Mouse (Mus musculus) heart, postnatal 25 days (tissue): ENCODE results near the gene 1700001O22Rik. TPM values are rescaled to one million over a fixed set of nuclear protein-coding genes. Genes with fewer than 3 reads are reported as not detected.
A peak's percentile ranks its signal among the peaks of the same experiment; 100 is the strongest.

ENCODE experiments used
- DNase-seq: peaks from one replicate; pipeline ENCODE4 v3.0.0; 2022; ENCODE audit warnings: low spot score
- intact Hi-C: fragments of 180-260 bp; cut with DNase I; formaldehyde crosslinking; loops from one replicate; pipeline ENCODE4 v1.15.1; 2025
- total RNA-seq, 2 experiments: library from RNA; stranded (reverse); gene quantifications; 2 replicates each; pipeline ENCODE4 v1.2.3; 2021

Gene 1700001O22Rik
- under 1 TPM; 0.26 to 0.70 TPM for total RNA-seq

- intact Hi-C loops = no loop called here
- DNase-seq = no peak
Measured at GRCm38 (mm10) chr2:30803604-30804003, at the start of gene 1700001O22Rik. TSS of gene 1700001O22Rik (minus strand) at chr2:30803661.

GRCm38 (mm10) chr2:30852771-30853313 lies 49.4 kb upstream of the 1700001O22Rik start:
- no peak for DNase-seq
- intact Hi-C loops = no loop called here

GRCm38 (mm10) chr2:30850581-30850980 lies 47.1 kb upstream of the 1700001O22Rik start:
- intact Hi-C loops = no loop called here
- DNase-seq = no peak

- intact Hi-C loops = no loop called here
- DNase-seq = no peak
Measured at GRCm38 (mm10) chr2:30848184-30848583, 44.7 kb upstream of the 1700001O22Rik start.

GRCm38 (mm10) chr2:30846723-30847122 lies 43.3 kb upstream of the 1700001O22Rik start:
- DNase-seq = no peak
- intact Hi-C loops = no loop called here

- intact Hi-C loops = no loop called here
- no peak for DNase-seq
Measured at GRCm38 (mm10) chr2:30846236-30846635, 42.8 kb upstream of the 1700001O22Rik start.

- no peak for DNase-seq
- intact Hi-C loops = no loop called here
Measured at GRCm38 (mm10) chr2:30845152-30846070, 42.0 kb upstream of the 1700001O22Rik start.

GRCm38 (mm10) chr2:30842615-30843014 lies 39.2 kb upstream of the 1700001O22Rik start:
- intact Hi-C loops = no loop called here
- DNase-seq = no peak

- intact Hi-C loops = no loop called here
- no peak for DNase-seq
Measured at GRCm38 (mm10) chr2:30836238-30836990, 33.0 kb upstream of the 1700001O22Rik start.

- intact Hi-C loops = loop anchor here (5.0 kb wide), 1 partner anchor 98 kb away; no protein-coding TSS in a partner anchor
- DNase-seq = no peak
Measured at GRCm38 (mm10) chr2:30834373-30835022, 31.0 kb upstream of the 1700001O22Rik start, which contains the start of gene Prrx2. TSS of gene Prrx2 (plus strand) at chr2:30834972.

GRCm38 (mm10) chr2:30833644-30834043 lies 30.2 kb upstream of the 1700001O22Rik start:
- intact Hi-C loops = loop anchor here (5.0 kb wide), 1 partner anchor 99 kb away; no protein-coding TSS in a partner anchor
- no peak for DNase-seq

GRCm38 (mm10) chr2:30830283-30830795 lies 26.9 kb upstream of the 1700001O22Rik start, which contains the start of gene Asb6:
TSS of gene Asb6 (minus strand) at chr2:30830333.
- no peak for DNase-seq
- intact Hi-C loops = loop anchor here (5.0 kb wide), 1 partner anchor 102 kb away; no protein-coding TSS in a partner anchor

- intact Hi-C loops = no loop called here
- no peak for DNase-seq
Measured at GRCm38 (mm10) chr2:30829315-30829714, 25.9 kb upstream of the 1700001O22Rik start.

GRCm38 (mm10) chr2:30827749-30828475 lies 24.5 kb upstream of the 1700001O22Rik start:
- intact Hi-C loops = no loop called here
- DNase-seq = peak; percentile 82

- intact Hi-C loops = no loop called here
- no peak for DNase-seq
Measured at GRCm38 (mm10) chr2:30826825-30827748, 23.6 kb upstream of the 1700001O22Rik start.

- intact Hi-C loops = no loop called here
- peak; percentile 42 for DNase-seq
Measured at GRCm38 (mm10) chr2:30823385-30824153, 20.1 kb upstream of the 1700001O22Rik start.

GRCm38 (mm10) chr2:30822460-30822859 lies 19.0 kb upstream of the 1700001O22Rik start:
- no peak for DNase-seq
- intact Hi-C loops = no loop called here
